Mouse (Mus musculus) hindbrain, embryonic 14.5 days (tissue): ENCODE measurements at regions not wholly inside any gene's neighbourhood (a gene's known extent, or its start where the extent isn't known, plus 50 kb on each side); places are given as distances from the start of the nearest gene placed in this dataset.

ENCODE experiments used
- ATAC-seq: fragments of 200-750 bp; cut with Nextera tagmentation; 2 replicates; pipeline ENCODE4 v1.8.0; 2017; ENCODE audit warnings: moderate number of reproducible peaks, mild to moderate bottlenecking, moderate TSS enrichment, moderate library complexity; ENCODE audit not compliant: low FRiP score
- DNase-seq: peaks from one replicate; pipeline ENCODE4 v3.0.0-alpha.2; 2015; ENCODE audit warnings: low spot score
- H3K27ac ChIP-seq: fragments of 300-500 bp; sonication (generic); 2 replicates; pipeline ENCODE4 v1.5.1; 2014; ENCODE audit warnings: mild to moderate bottlenecking, moderate library complexity
- H3K27me3 ChIP-seq: fragments of 300-500 bp; sonication (generic); 2 replicates; pipeline ENCODE4 v1.6.1; 2014; ENCODE audit warnings: mild to moderate bottlenecking, low read length, mixed read lengths; ENCODE audit not compliant: control insufficient read depth, insufficient read depth
- H3K36me3 ChIP-seq: fragments of 300-500 bp; sonication (generic); replicated peaks from 2 replicates; pipeline ENCODE4 v1.6.1; 2014; ENCODE audit not compliant: control insufficient read depth, insufficient read depth
- H3K4me1 ChIP-seq: fragments of 300-500 bp; sonication (generic); replicated peaks from 2 replicates; pipeline ENCODE4 v1.6.1; 2014; ENCODE audit warnings: antibody characterized with exemption, low read length, mixed read lengths; ENCODE audit not compliant: control insufficient read depth, insufficient read depth
- H3K4me2 ChIP-seq: fragments of 300-500 bp; sonication (generic); replicated peaks from 2 replicates; pipeline ENCODE4 v1.6.1; 2014; ENCODE audit warnings: mild to moderate bottlenecking, moderate library complexity
- H3K4me3 ChIP-seq: fragments of 300-500 bp; sonication (generic); replicated peaks from 2 replicates; pipeline ENCODE4 v1.5.1; 2014; ENCODE audit warnings: mild to moderate bottlenecking, low read length
- H3K9ac ChIP-seq: fragments of 300-500 bp; sonication (generic); 2 replicates; pipeline ENCODE4 v1.6.1; 2014
- H3K9me3 ChIP-seq: fragments of 300-500 bp; sonication (generic); 2 replicates; pipeline ENCODE4 v1.6.1; 2016; ENCODE audit warnings: low read length; ENCODE audit not compliant: control insufficient read depth
- WGBS: fragments of 180-500 bp; shearing (Covaris S2); extraction: QIAGEN DNeasy Blood & Tissue Kit; methylation state at CpG from one replicate; pipeline ENCODE4 v1.1.7; 2014; 5-methylcytosine and 5-hydroxymethylcytosine counted together

DNA sequence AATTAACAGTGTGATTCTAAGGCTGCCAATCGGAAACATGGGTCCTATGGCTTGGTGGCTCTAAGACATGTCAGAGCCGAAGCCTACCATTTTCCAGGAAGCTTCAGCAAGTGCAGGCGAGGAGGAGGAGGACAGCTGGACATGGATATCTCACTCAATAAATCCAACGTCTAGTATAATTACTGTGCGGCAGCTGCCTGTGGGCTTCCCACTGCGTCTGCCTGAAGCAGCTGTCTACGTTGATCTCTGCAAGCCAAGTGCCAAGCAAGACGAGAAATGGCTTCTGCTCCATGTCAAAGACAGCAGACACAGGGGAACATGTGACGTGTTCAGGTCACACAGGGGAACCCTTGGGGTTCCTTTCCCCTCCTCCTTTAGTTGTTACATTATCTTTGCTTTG is 279.2 kb downstream of the Prdm2 start:
- DNase-seq (no peak), ATAC-seq (no peak)
- 0 out of 2 replicates have a peak overlapping the region, but pooled peaks have one; percentile 26 for H3K27ac ChIP-seq
- H3K4me1 ChIP-seq, result no peaks in the 10 kb centered on the region
- H3K9me3 ChIP-seq, result no peaks in the 10 kb centered on the region
- no peaks in the 10 kb centered on the region for H3K27me3 ChIP-seq
- H3K36me3 ChIP-seq, result no peaks in the 10 kb centered on the region
- no peak overlapping the region for H3K4me2 ChIP-seq
- H3K9ac ChIP-seq, result no peak overlapping the region
- no peak overlapping the region for H3K4me3 ChIP-seq
- WGBS, result 60% methylated on average over 9 of the region's 9 CpGs

DNA sequence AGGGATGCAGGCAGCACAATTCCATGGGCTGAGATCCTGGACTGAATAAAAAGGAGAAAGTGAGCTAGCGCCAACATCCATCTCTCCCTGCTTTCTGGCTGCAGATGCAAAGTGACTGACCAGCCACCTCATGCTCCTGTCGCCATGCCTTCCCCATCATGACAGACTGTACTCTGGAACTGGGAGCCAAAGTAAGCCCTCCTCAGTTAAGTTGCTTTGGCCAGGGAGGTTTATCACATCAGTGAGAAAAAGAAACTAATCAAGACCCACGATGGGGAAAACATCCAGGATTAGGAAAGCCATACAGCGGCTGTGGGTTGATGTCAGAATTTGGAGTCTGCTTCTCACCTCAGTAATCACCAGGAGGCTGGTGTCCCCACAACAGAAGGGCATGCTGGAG is 283.6 kb downstream of the Prdm2 start:
- no peak overlapping the region for H3K4me2 ChIP-seq
- DNase-seq, result no peak
- no peak for ATAC-seq
- H3K9me3 ChIP-seq, result no peaks in the 10 kb centered on the region
- no peaks in the 10 kb centered on the region for H3K4me1 ChIP-seq
- no peaks in the 10 kb centered on the region for H3K27me3 ChIP-seq
- H3K36me3 ChIP-seq, result no peaks in the 10 kb centered on the region
- H3K4me3 ChIP-seq, result no peak overlapping the region
- WGBS, result 90% methylated on average over 4 of the region's 4 CpGs
- H3K27ac ChIP-seq, result no peak overlapping the region
- no peak overlapping the region for H3K9ac ChIP-seq

DNA sequence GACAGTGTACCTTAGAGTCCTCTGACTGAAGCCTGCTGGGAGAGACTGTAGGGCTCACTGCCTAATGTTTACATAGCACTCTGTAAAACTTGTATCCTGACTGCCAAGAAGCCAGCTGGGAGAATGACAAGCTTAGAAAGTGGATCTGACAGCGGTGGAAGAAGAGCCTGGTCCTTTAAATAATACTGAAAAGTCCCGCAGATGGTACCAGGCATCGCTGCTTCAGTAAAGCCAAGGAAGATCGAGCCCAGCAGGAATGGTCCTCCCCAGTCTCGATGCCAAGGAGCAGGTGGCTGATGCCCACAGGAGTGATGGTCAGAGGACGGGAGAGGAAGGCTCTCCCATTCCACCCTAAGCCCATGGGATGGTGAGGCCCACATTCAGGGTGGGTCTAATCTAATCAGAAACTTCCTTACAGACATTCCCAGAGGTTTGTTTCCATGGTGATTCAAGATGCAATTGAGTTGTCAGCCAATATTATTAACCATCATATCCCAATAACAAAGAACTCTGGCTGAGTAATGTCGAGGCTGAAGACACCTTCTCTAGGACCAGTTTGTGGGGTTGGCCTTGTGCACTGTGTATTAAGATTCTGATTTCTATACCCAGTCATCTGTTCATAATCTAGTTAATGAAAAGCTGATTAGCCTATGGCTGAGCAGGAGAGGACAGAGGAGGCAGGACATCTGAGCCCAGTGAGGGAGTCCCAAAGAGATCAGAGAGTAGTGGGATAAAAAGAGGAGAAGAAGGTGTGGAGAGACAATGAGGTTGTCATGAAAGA is 285.3 kb downstream of the Prdm2 start:
- no peak overlapping the region for H3K9ac ChIP-seq
- 71% methylated on average over 7 of the region's 7 CpGs for WGBS
- no peaks in the 10 kb centered on the region for H3K36me3 ChIP-seq
- H3K4me1 ChIP-seq, result no peaks in the 10 kb centered on the region
- H3K4me2 ChIP-seq, result no peak overlapping the region
- H3K27me3 ChIP-seq, result no peaks in the 10 kb centered on the region
- peak; percentile 34 for DNase-seq
- no peak overlapping the region for H3K27ac ChIP-seq
- H3K9me3 ChIP-seq, result no peaks in the 10 kb centered on the region
- H3K4me3 ChIP-seq, result no peak overlapping the region
- ATAC-seq, result peak; percentile 65; the same call in 1 of the 2 replicates

DNA sequence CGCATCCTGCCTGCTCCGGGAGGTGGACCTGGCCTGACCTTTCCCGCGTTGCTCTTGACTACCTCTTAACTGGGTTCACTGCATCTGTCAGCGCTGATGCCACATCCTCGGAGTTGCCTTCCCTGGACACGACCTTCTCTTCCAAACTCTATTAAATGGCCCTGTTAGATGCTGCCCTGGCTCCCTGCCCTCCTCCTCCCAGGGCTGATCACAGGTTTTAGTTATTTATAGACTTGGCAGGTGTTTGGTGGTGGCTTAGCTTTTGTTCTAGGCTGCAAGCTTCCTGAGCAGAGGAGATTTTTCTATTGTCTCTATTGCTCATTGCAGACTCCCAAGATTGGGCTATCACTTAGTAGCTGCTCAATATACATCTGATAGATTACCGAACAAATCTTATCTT is 287.7 kb downstream of the Prdm2 start:
- DNase-seq, result no peak
- 76% methylated on average over 8 of the region's 8 CpGs for WGBS
- no peak overlapping the region for H3K4me3 ChIP-seq

DNA sequence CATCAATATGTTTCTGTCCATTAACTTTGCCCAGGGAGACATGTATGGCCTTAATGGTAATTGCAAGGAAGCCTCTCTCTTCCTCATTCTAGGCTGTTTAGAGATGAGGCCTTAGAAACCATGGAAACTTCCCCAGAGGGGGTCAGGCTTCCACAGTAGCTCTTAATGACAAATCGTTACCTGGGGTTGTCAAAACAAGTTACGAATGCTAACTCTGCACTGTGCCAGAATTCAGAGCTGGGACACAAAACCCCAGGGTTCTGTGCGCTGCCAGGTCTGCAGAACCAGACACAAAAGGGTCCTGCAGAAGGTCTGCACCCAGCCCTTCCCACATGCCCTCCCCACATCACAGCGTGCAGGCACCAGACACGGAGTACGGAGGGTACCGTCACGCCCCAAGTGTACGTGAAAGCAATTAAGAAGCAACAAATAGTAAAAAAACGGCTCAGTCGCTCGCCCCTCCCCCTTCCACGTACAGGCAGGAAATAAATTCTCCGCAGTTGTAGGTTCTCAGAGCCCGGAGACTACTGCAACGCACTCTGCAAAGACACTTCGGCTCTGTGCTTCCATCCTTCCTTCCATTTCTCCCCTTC is 303.3 kb downstream of the Prdm2 start:
- H3K9me3 ChIP-seq, result no peaks in the 10 kb centered on the region

More for the DNA sequence above, 287.7 kb downstream of the Prdm2 start:
- 0 out of 2 replicates have a peak, but pooled peaks cover 4% of the 10 kb centered on the region for H3K9me3 ChIP-seq
- H3K4me1 ChIP-seq, result no peaks in the 10 kb centered on the region
- no peak overlapping the region for H3K9ac ChIP-seq
- H3K27ac ChIP-seq, result no peak overlapping the region
- ATAC-seq, result no peak
- H3K36me3 ChIP-seq, result no peaks in the 10 kb centered on the region
- H3K4me2 ChIP-seq, result no peak overlapping the region
- H3K27me3 ChIP-seq, result no peaks in the 10 kb centered on the region

DNA sequence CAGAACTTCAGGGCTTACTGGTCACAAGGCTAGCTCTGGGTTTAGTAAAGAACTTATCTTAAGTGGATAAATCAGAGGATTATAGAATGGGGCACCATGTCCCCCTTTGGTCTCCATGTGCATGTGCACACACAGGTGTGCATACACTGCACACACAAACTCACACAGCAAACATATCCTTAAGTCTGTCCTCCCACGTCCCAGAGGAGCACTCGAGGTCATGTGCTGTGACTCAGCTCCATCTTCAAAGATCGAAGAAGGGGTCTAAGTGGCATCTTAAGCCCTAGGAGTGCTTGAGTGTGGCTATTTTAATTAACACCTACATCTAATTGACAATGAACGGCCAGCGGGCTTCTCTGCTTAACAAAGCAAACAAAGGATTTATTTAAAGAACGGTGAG is 304.0 kb downstream of the Prdm2 start:
- H3K4me1 ChIP-seq, result peaks cover 10% of the 10 kb centered on the region
- no peak overlapping the region for H3K4me2 ChIP-seq
- H3K27me3 ChIP-seq, result no peaks in the 10 kb centered on the region
- 0 out of 2 replicates have a peak overlapping the region, but pooled peaks have one; percentile 3 for H3K27ac ChIP-seq
- 55% methylated on average over 6 of the region's 6 CpGs for WGBS
- no peaks in the 10 kb centered on the region for H3K36me3 ChIP-seq
- no peak overlapping the region for H3K9ac ChIP-seq
- H3K4me3 ChIP-seq, result no peak overlapping the region
- DNase-seq (no peak), ATAC-seq (no peak)
- H3K9me3 ChIP-seq, result no peaks in the 10 kb centered on the region

More for the DNA sequence above, 303.3 kb downstream of the Prdm2 start:
- Histone ChIP-seq H3K9ac (peak overlapping the region; percentile 36; the same call in 1 of the 2 replicates), H3K4me3 (no peak overlapping the region), H3K4me1 (peaks cover 10% of the 10 kb centered on the region), H3K27me3 (no peaks in the 10 kb centered on the region), H3K27ac (peak overlapping the region; percentile 69), H3K36me3 (no peaks in the 10 kb centered on the region), H3K4me2 (peak overlapping the region; percentile 47)
- 16% methylated on average over 17 of the region's 17 CpGs for WGBS
- peak; percentile 77; the same call in 1 of the 2 replicates for ATAC-seq
- DNase-seq, result peak; percentile 64

DNA sequence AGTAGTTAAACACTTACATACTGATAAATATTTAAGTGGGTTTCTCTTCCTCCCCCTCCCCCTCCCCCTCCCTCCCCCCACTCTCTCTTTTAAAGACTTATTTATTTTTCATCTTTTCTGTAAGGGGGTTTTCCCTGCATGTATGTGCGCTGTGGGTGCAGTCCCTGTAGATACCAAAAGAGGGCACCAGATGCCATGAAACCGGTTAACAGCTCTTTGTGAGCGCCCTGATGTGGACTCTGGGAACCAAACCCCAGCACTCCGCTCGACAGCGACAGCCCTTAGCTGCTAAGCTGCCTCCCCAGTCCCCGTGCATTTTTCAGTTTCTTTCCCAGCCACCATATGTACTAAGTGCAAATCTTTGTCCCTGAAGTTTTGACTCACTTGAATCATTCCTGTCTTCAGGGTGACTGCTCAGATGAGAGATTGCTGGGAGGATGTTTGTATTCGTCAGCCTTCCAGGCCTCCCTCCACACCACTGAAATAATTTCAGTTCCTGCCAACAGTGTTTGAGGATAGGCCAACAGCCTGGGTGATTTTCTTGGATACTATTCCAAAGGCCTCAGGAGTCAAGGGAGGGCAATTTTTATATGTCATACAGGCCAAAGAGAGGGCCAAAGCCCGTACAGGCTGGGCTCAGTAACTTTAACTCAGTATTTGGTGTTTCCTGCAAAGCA is 309.3 kb downstream of the Prdm2 start:
- Histone ChIP-seq H3K36me3 (no peaks in the 10 kb centered on the region), H3K4me1 (no peaks in the 10 kb centered on the region), H3K4me2 (no peak overlapping the region), H3K9me3 (no peaks in the 10 kb centered on the region), H3K4me3 (no peak overlapping the region), H3K27ac (no peak overlapping the region), H3K27me3 (no peaks in the 10 kb centered on the region), H3K9ac (no peak overlapping the region)
- ATAC-seq (no peak), DNase-seq (no peak)
- WGBS, result 83% methylated on average over 9 of the region's 9 CpGs

DNA sequence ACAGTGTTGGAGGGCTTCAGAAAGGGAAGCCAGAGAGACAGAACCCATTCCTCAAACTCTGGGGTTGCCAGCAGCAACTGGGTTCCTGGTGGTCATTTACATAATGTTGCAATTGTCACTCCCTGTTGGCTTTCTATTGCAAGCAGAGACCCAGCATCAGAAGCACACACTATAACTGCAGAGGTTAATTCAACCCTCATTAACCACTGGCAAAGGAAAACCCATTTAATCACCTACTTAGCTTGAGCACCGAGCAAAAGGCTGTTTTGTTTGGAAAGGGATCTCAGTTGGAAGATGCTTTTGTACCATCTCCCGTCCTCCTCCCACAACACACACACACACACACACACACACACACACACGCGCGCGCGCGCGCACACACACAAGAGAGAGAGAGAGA is 312.0 kb downstream of the Prdm2 start:
- H3K9me3 ChIP-seq, result peaks cover 6% of the 10 kb centered on the region; the same call in 1 of the 2 replicates
- H3K9ac ChIP-seq, result no peak overlapping the region
- H3K27me3 ChIP-seq, result no peaks in the 10 kb centered on the region
- H3K27ac ChIP-seq, result no peak overlapping the region
- H3K36me3 ChIP-seq, result no peaks in the 10 kb centered on the region
- no peak for DNase-seq
- WGBS, result 84% methylated on average over 9 of the region's 9 CpGs
- H3K4me3 ChIP-seq, result no peak overlapping the region
- H3K4me1 ChIP-seq, result no peaks in the 10 kb centered on the region
- ATAC-seq, result peak; percentile 34; the same call in 1 of the 2 replicates
- no peak overlapping the region for H3K4me2 ChIP-seq

DNA sequence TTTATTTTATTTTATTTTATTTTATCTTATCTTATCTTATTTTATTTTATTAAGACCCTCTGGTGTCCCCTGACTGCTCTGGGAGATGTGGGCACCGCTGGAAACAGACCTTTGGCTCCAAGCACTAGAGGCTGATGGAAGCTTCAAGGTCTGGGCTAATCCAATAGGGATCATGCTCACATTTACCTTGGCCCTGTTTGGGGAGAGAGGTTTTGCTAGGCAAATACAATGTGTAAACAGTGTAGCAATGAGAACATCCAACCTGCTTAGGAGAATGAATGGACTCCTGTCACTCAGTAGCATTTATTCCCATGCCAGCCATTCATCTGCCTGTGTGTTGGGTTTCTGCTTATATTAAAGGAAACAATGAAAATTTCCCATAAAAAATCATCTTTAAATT is 313.8 kb downstream of the Prdm2 start:
- Histone ChIP-seq H3K4me1 (no peaks in the 10 kb centered on the region), H3K9ac (no peak overlapping the region), H3K4me3 (no peak overlapping the region), H3K9me3 (peaks cover 6% of the 10 kb centered on the region; the same call in 1 of the 2 replicates), H3K27me3 (no peaks in the 10 kb centered on the region), H3K36me3 (no peaks in the 10 kb centered on the region), H3K27ac (no peak overlapping the region), H3K4me2 (no peak overlapping the region)
- WGBS, result 86% methylated on average over 1 of the region's 1 CpGs
- no peak for DNase-seq
- no peak for ATAC-seq
